Mouse (Mus musculus): ENCODE data around the gene Btg2. TPM values are rescaled to one million over a fixed set of nuclear protein-coding genes. Genes with fewer than 3 reads are reported as not detected.

Btg2 gene
- polyA plus RNA-seq, 1 experiment from 2014 or later, result 22.4 TPM

- H3K36me3 ChIP-seq (ENCODE audit: control insufficient read depth, insufficient read depth, low read length), result no peaks in the 10 kb centered on the region
- H3K4me1 ChIP-seq (ENCODE audit: control insufficient read depth, insufficient read depth, low read length), result no peaks in the 10 kb centered on the region; the same call in 1 of the 2 replicates
- H3K27me3 ChIP-seq (ENCODE audit: control insufficient read depth, insufficient read depth, low read length), result no peaks in the 10 kb centered on the region
- no peak overlapping the region for H3K9ac ChIP-seq (replicated peaks; ENCODE audit: low read depth, low read length)
- no peak overlapping the region for H3K27ac ChIP-seq (ENCODE audit: low read depth, low read length)
- no peak for ATAC-seq (ENCODE audit: low read depth)
- no peak overlapping the region for H3K4me3 ChIP-seq (ENCODE audit: low read depth, low read length)
- H3K9me3 ChIP-seq (ENCODE audit: control insufficient read depth, low read length), result no peaks in the 10 kb centered on the region
- no peak overlapping the region for H3K4me2 ChIP-seq (ENCODE audit: low read depth, low read length)
- 86% methylated on average over 14 of the region's 14 CpGs for WGBS
Measured at GRCm38 (mm10) chr1:134028161-134028846, 50.6 kb downstream of the Btg2 start.

- 84% methylated on average over 9 of the region's 9 CpGs for whole genome bisulfite sequencing
- Histone ChIP-seq H3K36me3 (ENCODE audit: control insufficient read depth, insufficient read depth, low read length) (no peaks in the 10 kb centered on the region), H3K4me2 (ENCODE audit: low read depth, low read length) (no peak overlapping the region), H3K9ac (replicated peaks; ENCODE audit: low read depth, low read length) (no peak overlapping the region), H3K4me1 (ENCODE audit: control insufficient read depth, insufficient read depth, low read length) (no peaks in the 10 kb centered on the region; the same call in 1 of the 2 replicates), H3K27ac (ENCODE audit: low read depth, low read length) (no peak overlapping the region), H3K27me3 (ENCODE audit: control insufficient read depth, insufficient read depth, low read length) (no peaks in the 10 kb centered on the region), H3K4me3 (ENCODE audit: low read depth, low read length) (no peak overlapping the region), H3K9me3 (ENCODE audit: control insufficient read depth, low read length) (no peaks in the 10 kb centered on the region)
- ATAC-seq (ENCODE audit: low read depth), result no peak
Measured at GRCm38 (mm10) chr1:134026741-134027140, 52.2 kb downstream of the Btg2 start.

DNA sequence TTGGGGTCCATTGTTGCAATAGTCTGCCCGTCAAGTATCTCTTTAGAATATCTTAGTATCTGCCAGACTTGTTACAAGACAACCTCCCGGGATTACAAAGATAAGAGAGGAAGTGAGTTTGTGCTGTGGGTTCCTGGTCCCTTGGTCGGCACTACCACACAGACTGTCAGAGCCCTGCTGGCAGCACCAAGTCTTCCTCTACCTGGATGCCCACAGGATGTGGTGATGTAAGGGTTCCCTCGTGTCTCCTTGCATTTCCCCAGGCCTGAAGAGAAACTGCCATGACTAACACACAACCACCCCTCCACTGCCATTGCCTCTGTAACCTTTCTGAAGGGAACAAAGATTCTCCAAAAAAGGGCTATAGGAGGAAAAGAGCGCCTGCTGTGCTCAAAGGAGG is 52.9 kb downstream of the Btg2 start:
- H3K4me2 ChIP-seq (ENCODE audit: low read depth, low read length), result no peak overlapping the region
- no peak overlapping the region for H3K4me3 ChIP-seq (ENCODE audit: low read depth, low read length)
- no peaks in the 10 kb centered on the region for H3K27me3 ChIP-seq (ENCODE audit: control insufficient read depth, insufficient read depth, low read length)
- H3K9me3 ChIP-seq (ENCODE audit: control insufficient read depth, low read length), result no peaks in the 10 kb centered on the region
- WGBS, result 79% methylated on average over 5 of the region's 5 CpGs
- no peaks in the 10 kb centered on the region; the same call in 1 of the 2 replicates for H3K4me1 ChIP-seq (ENCODE audit: control insufficient read depth, insufficient read depth, low read length)
- no peak for ATAC-seq (ENCODE audit: low read depth)
- H3K9ac ChIP-seq (replicated peaks; ENCODE audit: low read depth, low read length), result no peak overlapping the region
- no peak overlapping the region for H3K27ac ChIP-seq (ENCODE audit: low read depth, low read length)
- H3K36me3 ChIP-seq (ENCODE audit: control insufficient read depth, insufficient read depth, low read length), result no peaks in the 10 kb centered on the region

Other genes starting within 250 kb of the Btg2 start
- gene Optc, start 171.1 kb downstream of the Btg2 start, polyA plus RNA-seq (2014; fragmentation: Nextera tagmentation; extraction: Ambion mirVana), result 1.7 and 2.9 TPM in 2 replicates
- gene Prelp, start 157.7 kb downstream of the Btg2 start, polyA plus RNA-seq (2014; fragmentation: Nextera tagmentation; extraction: Ambion mirVana), result 8.0 and 10.2 TPM in 2 replicates
- 0.23 and 13.8 TPM in 2 replicates for gene Fmod, start 41.9 kb downstream of the Btg2 start, polyA plus RNA-seq (2014; fragmentation: Nextera tagmentation; extraction: Ambion mirVana)
- 0.52 and 1.4 TPM in 2 replicates for gene Chit1, start 32.1 kb upstream of the Btg2 start, polyA plus RNA-seq (2014; fragmentation: Nextera tagmentation; extraction: Ambion mirVana)
- 2.1 and 2.7 TPM in 2 replicates for gene Chil1, start 103.1 kb upstream of the Btg2 start, polyA plus RNA-seq (2014; fragmentation: Nextera tagmentation; extraction: Ambion mirVana)
- 0.33 and 0.35 TPM in 2 replicates for gene Mybph, start 114.3 kb upstream of the Btg2 start, polyA plus RNA-seq (2014; fragmentation: Nextera tagmentation; extraction: Ambion mirVana)
- 12.2 and 14.0 TPM in 2 replicates for gene Adora1, start 156.3 kb upstream of the Btg2 start, polyA plus RNA-seq (2014; fragmentation: Nextera tagmentation; extraction: Ambion mirVana)
- gene Myog, start 210.9 kb upstream of the Btg2 start, polyA plus RNA-seq (2014; fragmentation: Nextera tagmentation; extraction: Ambion mirVana), result 0.76 and 0.80 TPM in 2 replicates